Mouse (Mus musculus) hindbrain, embryonic 11.5 days (tissue): ENCODE data around the gene Col6a1. TPM values are rescaled to one million over a fixed set of nuclear protein-coding genes. Genes with fewer than 3 reads are reported as not detected.
A peak's percentile ranks its signal among the peaks of the same experiment; 100 is the strongest.
"Not testable (repeated sequence)": the region's sequence is repeated elsewhere in the genome, so short reads cannot be mapped to it uniquely, and the experiment has no call there.

Experiments
- ATAC-seq: fragments of 200-750 bp; cut with Nextera tagmentation; 2 replicates; pipeline ENCODE4 v1.8.0; 2017; ENCODE audit warnings: mild to moderate bottlenecking, moderate TSS enrichment, moderate library complexity; ENCODE audit not compliant: low FRiP score
- DNase-seq: peaks from one replicate; pipeline ENCODE4 v3.0.0-alpha.2; 2015; ENCODE audit warnings: low spot score
- H3K27ac ChIP-seq: fragments of 300-500 bp; sonication (generic); 2 replicates; pipeline ENCODE4 v1.5.1; 2014; ENCODE audit warnings: mild to moderate bottlenecking, low read depth, low read length
- H3K27me3 ChIP-seq: fragments of 300-500 bp; sonication (generic); 2 replicates; pipeline ENCODE4 v1.6.1; 2014; ENCODE audit warnings: mild to moderate bottlenecking, low read length, moderate library complexity, mixed read lengths; ENCODE audit not compliant: control insufficient read depth, insufficient read depth
- H3K36me3 ChIP-seq: fragments of 300-500 bp; sonication (generic); 2 replicates; pipeline ENCODE4 v1.6.1; 2014; ENCODE audit warnings: mild to moderate bottlenecking, low read length, moderate library complexity, mixed read lengths; ENCODE audit not compliant: control insufficient read depth, insufficient read depth
- H3K4me1 ChIP-seq: fragments of 300-500 bp; sonication (generic); replicated peaks from 2 replicates; pipeline ENCODE4 v1.6.1; 2014; ENCODE audit warnings: low read length, mixed read lengths; ENCODE audit not compliant: control insufficient read depth, insufficient read depth
- H3K4me2 ChIP-seq: fragments of 300-500 bp; sonication (generic); replicated peaks from 2 replicates; pipeline ENCODE4 v1.6.1; 2014; ENCODE audit warnings: mild to moderate bottlenecking, low read depth, low read length
- H3K4me3 ChIP-seq: fragments of 300-500 bp; sonication (generic); 2 replicates; pipeline ENCODE4 v1.5.1; 2014; ENCODE audit warnings: low read depth, low read length
- H3K9ac ChIP-seq: fragments of 300-500 bp; sonication (generic); 2 replicates; pipeline ENCODE4 v1.6.1; 2014; ENCODE audit warnings: low read depth, low read length
- H3K9me3 ChIP-seq: fragments of 300-500 bp; sonication (generic); 2 replicates; pipeline ENCODE4 v1.6.1; 2016; ENCODE audit warnings: low read length; ENCODE audit not compliant: control insufficient read depth
- WGBS: fragments of 180-500 bp; shearing (Covaris S2); extraction: QIAGEN DNeasy Blood & Tissue Kit; methylation state at CpG from one replicate; pipeline ENCODE4 v1.1.7; 2014; 5-methylcytosine and 5-hydroxymethylcytosine counted together
- polyA plus RNA-seq: library from polyadenylated mRNA; unstranded; fragments of >200 nt; fragmentation: Nextera tagmentation; extraction: Ambion mirVana; gene quantifications from 2 replicates; pipeline ENCODE4 v1.2.1, GENCODE M21; 2014

Col6a1 gene
- polyA plus RNA-seq, 1 experiment from 2014 or later: 16.7 TPM

GRCm38 (mm10) chr10:76753640-76754039 lies 27.7 kb upstream of the Col6a1 start:
- no peak overlapping the region for H3K27ac ChIP-seq
- no peaks in the 10 kb centered on the region for H3K4me1 ChIP-seq
- WGBS: 85% methylated on average over 3 of the region's 3 CpGs
- H3K27me3 ChIP-seq: no peaks in the 10 kb centered on the region
- no peak for ATAC-seq
- no peak for DNase-seq
- no peak overlapping the region for H3K9ac ChIP-seq
- no peak overlapping the region for H3K4me2 ChIP-seq
- H3K36me3 ChIP-seq: no peaks in the 10 kb centered on the region
- H3K9me3 ChIP-seq: no peaks in the 10 kb centered on the region
- no peak overlapping the region for H3K4me3 ChIP-seq

GRCm38 (mm10) chr10:76744267-76744666 lies 18.3 kb upstream of the Col6a1 start:
- not testable (repeated sequence) for H3K4me2 ChIP-seq, H3K36me3 ChIP-seq, H3K4me3 ChIP-seq, H3K9ac ChIP-seq, H3K9me3 ChIP-seq, H3K27me3 ChIP-seq, DNase-seq, ATAC-seq, H3K27ac ChIP-seq, H3K4me1 ChIP-seq
- 66% methylated on average over 11 of the region's 11 CpGs for WGBS

GRCm38 (mm10) chr10:76736764-76737163 lies 10.8 kb upstream of the Col6a1 start:
- no peak overlapping the region for H3K4me2 ChIP-seq
- WGBS: 76% methylated on average over 8 of the region's 8 CpGs
- no peak overlapping the region for H3K9ac ChIP-seq
- H3K4me3 ChIP-seq: no peak overlapping the region
- DNase-seq (no peak), ATAC-seq (no peak)
- no peak overlapping the region for H3K27ac ChIP-seq
- peaks cover 3% of the 10 kb centered on the region; the same call in 1 of the 2 replicates for H3K4me1 ChIP-seq
- H3K27me3 ChIP-seq: no peaks in the 10 kb centered on the region
- H3K36me3 ChIP-seq: no peaks in the 10 kb centered on the region
- H3K9me3 ChIP-seq: no peaks in the 10 kb centered on the region

- H3K36me3 ChIP-seq: no peaks in the 10 kb centered on the region
- H3K4me2 ChIP-seq: no peak overlapping the region
- no peaks in the 10 kb centered on the region for H3K27me3 ChIP-seq
- H3K9me3 ChIP-seq: no peaks in the 10 kb centered on the region
- 4% methylated on average over 4 of the region's 4 CpGs for WGBS
- no peak overlapping the region for H3K9ac ChIP-seq
- peaks cover 3% of the 10 kb centered on the region; the same call in 1 of the 2 replicates for H3K4me1 ChIP-seq
- DNase-seq (peak; percentile 90), ATAC-seq (peak; percentile 69)
- H3K4me3 ChIP-seq: no peak overlapping the region
- H3K27ac ChIP-seq: no peak overlapping the region
Measured at GRCm38 (mm10) chr10:76734979-76735378, 9.0 kb upstream of the Col6a1 start.

- Histone ChIP-seq H3K27ac (no peak overlapping the region), H3K4me1 (peaks cover 3% of the 10 kb centered on the region; the same call in 1 of the 2 replicates), H3K4me2 (no peak overlapping the region), H3K4me3 (no peak overlapping the region), H3K9ac (peak overlapping the region; percentile 28; the same call in 1 of the 2 replicates), H3K27me3 (no peaks in the 10 kb centered on the region), H3K36me3 (no peaks in the 10 kb centered on the region), H3K9me3 (no peaks in the 10 kb centered on the region)
- ATAC-seq (peak; percentile 22; the same call in 1 of the 2 replicates), DNase-seq (no peak)
- 49% methylated on average over 3 of the region's 3 CpGs for WGBS
Measured at GRCm38 (mm10) chr10:76733677-76734068, 7.7 kb upstream of the Col6a1 start.

GRCm38 (mm10) chr10:76732881-76733676 lies 7.1 kb upstream of the Col6a1 start:
- peak overlapping the region; percentile 28; the same call in 1 of the 2 replicates for H3K9ac ChIP-seq
- peaks cover 3% of the 10 kb centered on the region; the same call in 1 of the 2 replicates for H3K4me1 ChIP-seq
- ATAC-seq (peak; percentile 68; the same call in 1 of the 2 replicates), DNase-seq (peak; percentile 82)
- no peak overlapping the region for H3K4me2 ChIP-seq
- no peaks in the 10 kb centered on the region for H3K27me3 ChIP-seq
- H3K9me3 ChIP-seq: no peaks in the 10 kb centered on the region
- no peak overlapping the region for H3K27ac ChIP-seq
- WGBS: 15% methylated on average over 17 of the region's 17 CpGs
- no peak overlapping the region for H3K4me3 ChIP-seq
- H3K36me3 ChIP-seq: no peaks in the 10 kb centered on the region

- Histone ChIP-seq H3K4me1 (peaks cover 3% of the 10 kb centered on the region; the same call in 1 of the 2 replicates), H3K4me2 (no peak overlapping the region), H3K27ac (peak overlapping the region; percentile 58; the same call in 1 of the 2 replicates), H3K27me3 (no peaks in the 10 kb centered on the region), H3K36me3 (no peaks in the 10 kb centered on the region), H3K4me3 (no peak overlapping the region), H3K9ac (no peak overlapping the region), H3K9me3 (no peaks in the 10 kb centered on the region)
- 74% methylated on average over 6 of the region's 6 CpGs for WGBS
- DNase-seq (peak; percentile 31), ATAC-seq (no peak)
Measured at GRCm38 (mm10) chr10:76732391-76732790, 6.4 kb upstream of the Col6a1 start.

- H3K9ac ChIP-seq: no peak overlapping the region
- no peak for ATAC-seq
- H3K36me3 ChIP-seq: no peaks in the 10 kb centered on the region
- WGBS: 68% methylated on average over 20 of the region's 20 CpGs
- no peaks in the 10 kb centered on the region for H3K27me3 ChIP-seq
- H3K4me2 ChIP-seq: no peak overlapping the region
- no peaks in the 10 kb centered on the region for H3K9me3 ChIP-seq
- H3K27ac ChIP-seq: peak overlapping the region; percentile 58; the same call in 1 of the 2 replicates
- H3K4me3 ChIP-seq: no peak overlapping the region
- peak; percentile 16 for DNase-seq
- H3K4me1 ChIP-seq: peaks cover 3% of the 10 kb centered on the region; the same call in 1 of the 2 replicates
Measured at GRCm38 (mm10) chr10:76731621-76732239, 5.8 kb upstream of the Col6a1 start.
